Mouse (Mus musculus) heart, embryonic 16.5 days (tissue): ENCODE results near the gene Spdl1. TPM values are rescaled to one million over a fixed set of nuclear protein-coding genes. Genes with fewer than 3 reads are reported as not detected.

Experiments
- polyA plus RNA-seq: library from polyadenylated mRNA; unstranded; fragments of >200 nt; fragmentation: Nextera tagmentation; extraction: Ambion mirVana; gene quantifications from 2 replicates; pipeline ENCODE4 v1.2.1, GENCODE M21; 2015

The Spdl1 gene
- polyA plus RNA-seq, 1 experiment from 2014 or later, result 16.3 TPM

Other genes with a start within 250 kb of the Spdl1 start
- gene Dock2, start 49.7 kb downstream of the Spdl1 start, polyA plus RNA-seq, result 3.3 and 5.3 TPM in 2 replicates